Mouse (Mus musculus) CD4-positive, CD25-positive, alpha-beta regulatory T cell, adult 2 months (primary cell): ENCODE data around the gene Rnf39.
A peak's percentile ranks its signal among the peaks of the same experiment; 100 is the strongest.

Experiments used
- DNase-seq: peaks from one replicate; pipeline ENCODE4 v3.0.0-alpha.2; 2012; ENCODE audit warnings: low read depth, low spot score

Gene Rnf39

DNA sequence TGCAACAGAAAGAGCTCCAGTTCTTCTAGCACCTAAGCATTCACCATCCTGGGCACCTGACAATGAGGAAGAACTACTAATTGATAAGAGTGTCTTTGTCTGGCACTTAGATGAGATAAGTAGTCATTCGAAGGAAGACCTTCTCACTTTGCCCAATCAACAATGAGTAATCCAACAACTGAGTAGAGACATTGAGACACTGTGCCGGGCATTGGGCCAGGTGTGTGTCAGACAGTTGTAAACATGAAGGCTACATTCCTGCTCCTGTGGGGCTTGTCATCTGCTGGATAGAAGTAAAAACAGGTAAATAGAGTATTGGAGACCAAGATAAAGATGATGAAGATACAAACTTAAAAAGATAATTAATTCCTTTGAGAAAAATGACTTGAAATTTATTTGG lies 4.7 kb upstream of the Rnf39 start:
- no peak for DNase-seq

DNA sequence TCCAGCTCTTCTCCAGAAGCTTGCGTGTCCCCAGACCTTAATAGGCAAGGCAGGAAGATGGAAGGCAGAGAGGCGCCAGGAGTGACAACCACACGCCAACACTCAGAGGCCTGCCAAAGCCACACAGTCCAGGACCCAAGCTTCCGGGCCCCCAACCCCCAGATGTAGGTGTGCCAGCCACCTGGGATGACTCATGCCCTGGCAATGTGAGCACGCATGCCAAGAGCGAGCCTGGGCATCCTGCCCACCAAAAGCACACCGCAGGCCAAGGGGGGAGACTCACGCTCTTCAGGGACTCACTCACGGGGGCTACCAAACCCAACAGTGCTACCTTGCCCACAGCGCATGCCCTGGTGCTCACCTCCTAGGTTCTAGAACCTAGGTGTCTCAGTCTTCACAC lies 327 bp upstream of the Rnf39 start:
- peak; percentile 59 for DNase-seq

DNA sequence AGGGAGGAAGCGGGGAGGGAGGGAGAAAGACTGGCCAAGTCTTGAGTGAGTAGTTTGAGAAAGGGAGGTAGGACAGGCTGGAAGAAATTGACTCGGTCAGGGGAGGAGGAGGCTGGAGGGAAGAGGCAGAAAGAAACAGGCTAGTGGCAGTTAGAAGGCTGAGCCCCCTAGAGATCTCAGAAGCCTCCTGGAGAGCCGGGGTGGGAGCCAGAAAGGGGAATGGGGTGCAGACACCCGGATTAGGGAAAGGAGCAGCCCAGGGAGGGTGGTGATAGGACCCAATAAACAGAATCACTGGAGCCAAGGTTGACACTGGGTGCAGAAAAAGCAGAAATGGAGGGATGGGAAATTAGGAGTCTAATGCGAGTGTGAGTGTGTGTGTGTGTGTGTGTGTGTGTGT lies 973 bp downstream of the Rnf39 start:
- no peak for DNase-seq

DNA sequence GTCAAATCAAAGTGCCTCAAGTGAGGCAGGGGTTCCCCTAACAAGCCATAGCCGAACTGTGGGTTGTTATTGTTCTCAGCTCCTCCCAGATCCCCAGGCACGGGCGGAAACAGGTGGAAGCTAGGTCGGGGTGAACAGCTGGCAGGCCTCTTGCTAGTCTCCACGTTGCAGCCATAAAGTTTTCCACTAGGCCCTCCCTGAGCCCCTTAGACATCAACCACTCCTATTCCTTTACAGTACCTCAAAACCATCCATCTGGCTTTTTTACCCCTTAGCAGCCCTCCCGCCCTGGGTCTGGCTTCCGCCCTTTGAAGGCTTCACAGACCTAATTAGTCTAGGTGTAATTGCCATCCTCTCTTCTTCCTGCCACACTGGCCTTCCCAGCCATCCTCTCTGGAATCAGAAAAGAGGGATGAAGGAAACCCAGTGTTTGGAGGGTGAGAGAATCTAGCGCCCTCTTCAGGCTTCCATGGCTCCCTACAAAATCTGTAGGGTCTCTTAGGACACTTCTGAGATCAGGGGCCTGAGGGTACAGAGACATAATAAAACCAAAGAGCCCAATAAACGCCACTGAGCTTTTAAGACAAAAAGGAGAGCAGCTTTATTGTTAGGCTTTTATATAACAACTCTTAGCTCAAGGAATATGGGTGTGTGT lies 1.5 kb downstream of the Rnf39 start:
- DNase-seq = peak; percentile 63

DNA sequence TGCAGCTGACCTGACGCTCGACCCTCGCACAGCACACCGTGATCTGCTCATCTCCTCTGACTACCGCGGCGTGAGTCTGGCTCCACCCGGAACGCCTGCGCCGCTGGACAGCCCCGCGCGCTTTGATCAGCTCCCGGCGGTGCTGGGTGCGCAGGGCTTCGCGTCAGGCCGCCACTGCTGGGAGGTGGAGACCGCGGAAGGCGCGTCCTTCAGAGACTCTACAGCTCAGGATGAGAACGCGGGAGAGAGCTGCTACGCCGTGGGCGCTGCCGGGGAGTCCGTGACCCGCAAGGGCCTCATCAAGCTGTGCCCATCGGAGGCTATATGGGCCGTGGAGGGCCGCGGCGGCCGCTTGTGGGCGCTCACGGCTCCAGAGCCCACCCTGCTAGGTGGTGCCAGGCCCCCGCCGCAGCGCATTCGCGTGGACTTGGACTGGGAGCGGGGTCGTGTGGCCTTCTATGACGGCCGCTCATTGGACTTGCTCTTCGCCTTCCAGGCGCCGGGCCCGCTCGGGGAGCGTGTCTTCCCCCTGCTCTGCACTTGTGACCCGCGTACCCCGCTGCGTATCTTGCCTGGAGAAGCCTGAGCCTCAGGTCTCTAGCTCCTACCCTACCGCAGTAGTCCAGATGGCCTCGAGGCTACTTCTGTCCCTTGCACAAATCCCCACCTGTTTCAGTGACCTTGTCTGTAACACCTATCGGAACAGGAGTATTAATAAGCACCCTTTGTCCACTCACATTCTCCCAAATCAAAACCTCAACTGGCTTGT lies 4.5 kb downstream of the Rnf39 start:
- DNase-seq = peak; percentile 60

DNA sequence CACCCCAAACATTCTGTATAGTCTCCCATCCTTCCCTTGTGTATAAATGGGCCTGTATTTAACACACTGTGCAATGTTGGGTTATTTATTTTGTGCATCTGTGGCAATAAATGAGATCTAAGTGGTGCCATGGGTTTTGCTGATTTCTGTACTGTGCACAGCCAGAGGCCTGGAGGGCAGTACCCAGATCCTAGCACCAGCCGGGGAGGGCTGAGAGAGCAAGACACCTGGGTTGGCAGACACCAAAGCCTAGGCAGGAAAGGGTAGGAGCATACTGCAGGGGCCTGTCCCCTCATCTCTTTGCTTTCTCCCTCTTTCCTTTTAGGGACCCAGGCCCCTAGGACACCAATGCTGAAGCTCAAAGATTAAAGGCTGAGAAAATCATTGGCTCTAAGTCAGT lies 5.6 kb downstream of the Rnf39 start:
- no peak for DNase-seq

DNA sequence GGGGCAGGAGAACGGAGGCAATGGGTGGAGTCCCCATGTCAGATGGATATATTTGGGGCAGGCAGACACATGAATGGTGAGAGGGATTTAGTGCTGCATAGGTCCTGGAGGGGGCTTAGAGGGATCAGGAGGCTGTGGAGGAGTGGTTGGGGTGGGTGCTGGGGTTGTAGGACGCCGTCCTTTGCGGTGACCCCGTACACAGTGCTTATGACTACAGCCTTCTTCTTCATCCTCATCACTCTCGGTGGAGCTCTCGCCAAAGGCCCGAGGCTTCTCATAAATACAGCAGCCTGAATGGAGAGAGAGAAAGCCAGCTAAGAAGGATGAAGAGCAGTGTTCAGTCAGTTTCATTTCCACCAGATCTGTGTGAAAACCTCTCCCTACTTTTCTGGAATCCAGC lies 6.5 kb downstream of the Rnf39 start:
- DNase-seq = no peak

DNA sequence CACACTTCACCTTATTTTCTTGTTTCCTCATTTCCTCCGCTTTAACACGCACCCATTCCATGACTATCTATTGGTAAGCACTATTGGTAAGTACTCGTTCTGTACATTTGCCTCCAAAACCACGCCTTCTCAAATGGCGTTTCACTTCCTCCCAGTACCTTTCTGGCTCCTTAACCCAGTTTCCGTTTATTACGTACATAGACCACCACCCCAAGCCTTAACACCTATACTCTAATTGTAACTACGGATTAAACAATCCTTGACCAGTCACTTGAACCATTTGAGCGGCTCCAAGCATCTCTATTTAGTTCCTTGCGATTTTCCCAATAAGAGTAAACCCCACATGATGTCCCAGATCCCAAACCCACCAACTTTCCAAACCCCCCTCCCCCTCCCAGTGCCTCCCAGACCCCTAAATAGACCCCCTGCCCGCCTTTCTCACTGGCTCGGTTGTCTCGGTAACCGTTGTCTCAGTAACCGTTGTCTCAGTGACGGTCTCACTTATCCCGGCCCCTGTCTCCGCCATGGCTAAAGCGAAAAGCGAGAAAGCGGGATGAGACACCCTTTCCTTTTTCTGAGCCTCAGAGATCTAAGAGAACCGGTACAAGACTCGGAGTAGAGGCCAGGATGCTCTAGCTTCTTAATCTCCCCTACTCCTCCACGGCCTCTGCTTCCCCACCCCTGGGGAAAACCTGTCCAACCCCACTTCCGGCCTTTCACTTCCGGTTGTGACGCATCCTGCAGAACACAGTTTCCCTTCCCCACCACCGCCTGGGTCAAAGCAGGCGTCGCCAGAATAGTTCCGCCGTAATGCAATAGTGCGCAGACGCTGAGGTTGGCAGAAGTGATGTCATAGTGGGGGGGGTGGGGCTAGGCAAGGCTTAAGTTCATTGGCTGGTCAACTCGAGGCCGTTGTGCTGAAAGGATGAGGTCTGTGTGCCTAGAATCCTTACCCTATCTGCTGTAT lies 8.5 kb downstream of the Rnf39 start, which contains the start of gene Ppp1r11:
Ppp1r11 (minus strand) TSS at position 761 of the 967 bp plus-strand sequence.
- DNase-seq = peak; percentile 98

DNA sequence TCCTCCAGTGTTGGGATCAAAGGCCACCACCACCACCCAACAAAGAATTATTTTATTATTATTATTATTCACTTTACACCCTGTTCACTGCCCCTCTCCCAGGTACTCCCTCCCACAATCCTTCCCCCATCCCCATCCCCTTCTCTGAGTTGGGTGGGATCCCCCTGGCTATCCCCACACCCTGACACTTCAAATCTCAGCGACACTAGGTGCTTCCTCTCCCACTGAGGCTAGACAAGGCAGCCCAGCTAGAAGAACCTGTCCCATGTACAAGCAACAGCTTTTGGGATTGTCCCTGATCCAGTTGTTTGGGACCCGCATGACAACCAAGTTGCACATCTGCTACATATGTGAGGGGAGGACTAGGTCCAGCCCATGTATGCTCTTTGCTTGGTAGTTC lies 9.9 kb downstream of the Rnf39 start:
- no peak for DNase-seq

DNA sequence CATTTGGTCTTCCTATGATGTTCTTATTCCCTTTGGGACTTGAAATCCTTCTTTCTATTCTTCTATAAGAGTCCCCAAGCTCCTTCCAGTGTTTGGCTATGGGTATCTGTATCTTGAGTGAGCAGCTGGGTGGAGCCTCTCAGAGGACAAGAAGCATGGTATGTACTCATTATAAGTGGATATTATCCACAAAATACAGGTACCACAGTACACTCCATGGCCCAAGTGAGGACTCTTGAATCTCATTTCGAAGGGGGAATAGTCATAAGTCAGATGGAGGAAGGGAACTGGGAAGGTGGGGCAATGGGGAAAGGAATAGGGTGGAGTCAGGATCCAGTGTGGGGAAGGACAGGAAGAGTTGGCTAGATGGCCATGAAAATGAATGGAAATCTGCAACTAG lies 10.3 kb downstream of the Rnf39 start:
- no peak for DNase-seq

DNA sequence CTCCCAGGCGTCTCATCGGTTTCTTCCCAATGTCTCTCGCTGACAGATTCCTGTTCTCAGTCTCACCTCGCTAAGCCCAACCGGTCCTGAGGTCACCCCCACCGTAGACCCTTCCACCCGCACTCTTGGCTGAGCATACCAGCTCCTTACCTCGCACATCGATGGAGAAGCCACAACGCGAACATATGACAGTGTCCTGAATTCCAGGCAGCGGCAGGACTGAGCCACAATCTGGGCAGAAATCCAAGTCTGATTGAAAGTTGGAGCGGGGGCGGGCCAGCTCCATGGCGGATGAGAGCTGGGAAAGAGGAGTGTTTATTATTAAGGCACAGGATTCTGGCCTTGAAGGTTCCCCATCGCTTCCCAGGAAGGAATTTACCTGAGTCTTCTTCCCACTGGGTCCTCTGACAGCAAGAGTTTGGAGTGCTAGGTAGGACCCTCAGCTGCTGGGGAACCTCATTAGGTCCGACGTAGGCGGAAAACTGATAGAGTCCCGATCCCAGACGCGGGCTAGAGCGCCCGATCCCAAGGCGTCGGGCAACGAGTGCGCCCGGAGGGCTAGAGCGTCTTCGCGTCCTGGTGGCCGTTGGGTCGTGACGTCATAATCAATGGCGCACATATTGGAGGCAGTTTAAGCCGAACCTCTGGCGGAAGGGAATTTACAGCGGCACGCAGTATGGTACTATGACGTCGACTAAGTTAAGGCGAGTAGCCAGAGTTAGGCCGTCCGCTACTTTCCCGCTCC lies 15.5 kb downstream of the Rnf39 start, which contains the start of the genes Znrd1 and Znrd1as:
Znrd1 (minus strand) TSS at position 561 of the 745 bp plus-strand sequence.
Znrd1as (plus strand) TSS at position 594 of the 745 bp plus-strand sequence.
- DNase-seq = peak; percentile 94

DNA sequence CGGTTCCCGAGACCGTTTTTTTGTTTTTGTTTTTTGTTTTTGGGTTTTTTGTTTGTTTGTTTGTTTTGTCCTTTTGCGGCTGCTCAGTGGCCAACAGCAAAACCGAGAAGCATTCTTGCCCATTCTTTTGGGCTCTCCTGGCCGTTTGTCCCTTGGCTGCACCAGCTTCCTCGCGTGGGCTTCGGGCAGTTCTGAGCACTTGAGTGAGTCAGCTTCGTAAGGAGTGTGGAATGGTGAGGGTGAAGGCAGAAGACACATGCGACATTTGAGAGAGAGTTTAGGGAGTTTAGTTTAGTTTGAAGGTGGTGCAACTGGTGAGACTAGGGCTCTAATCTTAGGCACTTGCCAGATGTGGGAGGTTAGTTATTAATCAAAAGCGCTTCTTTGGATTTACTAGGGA lies 16.2 kb downstream of the Rnf39 start:
- DNase-seq = peak; percentile 29

DNA sequence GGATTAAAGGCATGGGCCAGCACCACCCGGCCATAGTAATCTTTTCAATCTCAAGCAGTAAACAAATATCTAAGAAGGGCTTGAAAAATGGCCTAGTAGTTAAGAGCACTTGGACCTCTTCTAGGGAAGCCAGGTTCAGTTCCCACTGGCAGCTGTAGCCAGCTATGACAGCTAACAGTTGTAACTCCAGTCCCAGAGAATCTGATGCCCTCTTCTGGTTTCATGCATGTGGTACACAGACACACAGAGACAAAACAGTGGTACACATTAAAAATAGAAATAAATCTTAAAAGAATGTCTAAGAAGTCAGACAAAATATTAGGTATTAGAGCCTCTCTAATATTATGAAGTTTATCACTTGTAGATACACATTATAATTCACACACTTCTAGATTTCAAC lies 18.4 kb downstream of the Rnf39 start:
- DNase-seq = no peak

DNA sequence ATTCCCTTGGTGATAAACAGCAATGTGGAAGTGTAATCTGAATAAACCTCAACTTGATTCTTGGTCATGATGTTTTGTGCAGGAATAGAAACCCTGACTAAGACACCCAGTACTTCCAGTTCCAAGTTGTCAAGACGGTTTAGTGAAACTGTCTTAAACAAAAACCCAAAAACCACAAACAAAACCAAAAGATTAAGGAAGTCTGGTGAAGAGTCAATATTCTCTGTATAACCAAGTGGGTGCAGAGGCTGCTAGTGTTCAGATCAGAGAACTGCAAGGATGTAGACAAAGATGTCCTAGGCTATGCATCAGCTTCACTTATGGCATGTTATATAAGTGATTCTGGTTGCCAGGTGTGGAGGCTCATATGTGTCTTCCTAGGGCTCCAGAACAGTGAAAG lies 24.2 kb downstream of the Rnf39 start:
- DNase-seq = no peak

DNA sequence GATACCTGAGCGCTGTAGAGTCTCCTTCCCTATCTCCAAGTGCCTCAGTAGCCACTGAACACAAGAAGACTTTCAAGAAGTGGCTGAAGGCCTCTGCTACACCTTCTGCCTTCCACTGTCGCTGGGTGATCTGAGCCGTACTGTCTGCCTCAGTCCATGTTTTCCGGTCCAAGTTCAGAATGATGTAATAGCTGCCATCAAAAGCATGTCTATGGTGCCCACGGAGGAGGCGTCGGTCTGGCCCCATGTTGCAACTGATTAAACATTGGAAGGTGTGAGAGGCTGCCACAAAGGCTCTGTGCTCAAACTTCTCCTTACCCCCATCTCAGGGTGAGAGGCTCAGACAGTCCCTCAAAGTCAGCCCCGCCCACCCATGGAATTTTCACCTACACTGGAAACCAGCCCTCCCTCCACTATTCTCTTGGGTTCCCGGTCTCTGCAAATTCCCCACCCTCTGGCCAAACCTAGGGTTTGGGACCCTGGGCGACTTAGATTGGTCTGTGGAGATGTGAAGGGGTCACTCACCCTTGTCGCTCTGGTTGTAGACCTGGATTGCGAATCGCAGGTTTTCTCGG lies 27.7 kb downstream of the Rnf39 start:
- no peak for DNase-seq

DNA sequence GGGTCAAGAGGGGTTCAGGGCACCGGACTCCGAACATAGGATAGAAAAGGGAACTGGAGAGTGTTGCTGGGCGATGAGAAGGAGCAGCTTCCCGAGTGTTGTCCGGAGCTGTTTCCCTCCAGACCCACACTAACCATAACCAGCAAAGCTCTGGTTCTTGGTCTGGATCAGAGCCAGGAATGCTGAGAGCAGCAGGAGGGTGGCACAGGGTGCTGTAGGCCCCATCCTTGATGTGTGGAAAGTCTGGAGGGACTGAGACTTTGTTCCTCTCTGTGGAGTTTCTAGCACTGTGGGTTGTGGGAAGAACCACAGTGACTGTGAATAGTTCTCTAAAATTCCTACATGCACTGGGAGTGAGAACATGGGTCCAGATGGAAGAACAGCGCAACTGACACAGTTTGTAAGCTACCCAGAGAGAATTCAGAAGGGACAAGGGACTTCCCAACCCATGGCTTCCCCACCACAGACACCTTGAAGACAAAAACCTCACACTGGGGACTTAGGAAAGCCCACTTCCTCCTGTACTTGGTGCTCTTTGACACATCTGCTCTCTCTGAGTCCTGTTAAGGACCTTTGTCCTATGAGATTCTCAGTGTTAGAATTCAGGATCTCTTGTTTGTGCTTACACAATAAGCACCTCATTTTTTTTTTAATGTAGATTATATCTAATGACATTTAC lies 28.6 kb downstream of the Rnf39 start:
- DNase-seq = no peak

DNA sequence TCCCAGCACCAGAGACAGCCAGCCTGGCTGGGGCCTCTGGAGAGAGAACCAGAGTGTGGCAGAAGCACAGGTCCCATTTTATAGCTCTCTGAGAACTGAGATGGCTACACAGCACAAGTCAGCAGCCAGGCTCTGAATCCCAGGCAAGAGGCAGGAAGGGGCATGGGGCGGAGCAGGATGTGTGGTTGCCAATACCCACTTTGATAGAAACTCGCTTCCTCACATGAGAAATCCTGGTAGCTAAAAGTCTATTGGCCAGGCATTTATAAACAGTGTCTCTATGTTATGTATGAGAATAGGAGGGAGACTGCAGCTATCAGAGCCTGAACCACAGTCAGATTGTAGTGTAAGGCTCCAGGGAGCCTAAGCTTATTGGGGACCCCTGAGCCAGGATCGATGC lies 30.1 kb downstream of the Rnf39 start:
- peak; percentile 50 for DNase-seq

DNA sequence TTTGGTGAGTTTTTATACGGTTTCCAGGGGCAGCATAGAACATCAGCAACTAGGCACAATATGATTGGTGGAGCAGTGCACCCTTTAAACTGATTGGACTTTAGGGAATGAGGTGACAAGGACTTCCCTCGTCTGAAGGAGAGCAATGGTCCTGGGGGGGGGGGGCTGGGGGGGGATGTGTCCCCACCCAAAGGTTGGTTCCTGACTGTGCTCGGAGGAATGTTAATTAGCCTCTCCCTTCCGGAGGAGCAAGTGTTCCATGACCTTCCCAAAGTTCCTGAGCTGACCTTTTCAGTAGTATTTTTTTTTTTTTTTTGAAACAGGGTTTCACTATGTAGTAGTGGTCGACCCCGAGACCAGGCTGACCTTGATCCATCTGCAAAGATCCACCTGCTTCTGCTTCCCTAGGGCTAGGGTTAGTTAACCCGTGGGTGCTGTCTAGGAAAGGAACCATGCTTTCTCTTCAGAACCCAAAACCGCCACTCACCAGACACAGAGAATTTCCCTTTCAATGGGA lies 30.6 kb downstream of the Rnf39 start:
- DNase-seq = no peak

DNA sequence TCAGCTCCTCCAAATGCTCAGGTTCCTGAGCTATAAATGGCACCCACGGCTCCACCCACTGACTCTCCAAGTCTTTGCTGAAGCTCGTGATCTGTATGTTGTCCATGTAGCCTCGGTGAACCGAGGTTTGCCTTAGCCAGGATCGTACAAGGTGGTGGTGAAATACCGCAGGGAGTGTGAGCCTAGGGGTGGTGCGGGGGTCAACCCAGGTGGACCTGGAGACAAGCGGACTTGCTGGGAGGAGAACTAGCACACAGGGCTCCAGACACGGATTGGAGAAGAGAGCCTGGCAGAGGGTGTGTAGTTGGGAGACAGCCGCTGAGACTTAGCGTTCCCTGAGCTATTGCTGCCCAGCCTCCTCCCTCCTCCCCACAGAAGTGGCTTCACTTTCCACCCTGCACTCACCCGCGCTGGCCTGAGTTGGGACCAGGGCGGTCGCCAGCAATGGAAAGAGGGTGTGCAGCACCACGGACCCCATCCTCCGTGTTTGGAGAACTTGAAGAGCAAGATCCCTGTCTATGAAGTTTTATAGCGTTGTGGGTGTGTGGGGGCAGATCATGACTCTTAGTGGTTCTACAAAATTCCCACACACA lies 38.6 kb downstream of the Rnf39 start, which contains the start of gene 2410137M14Rik:
2410137M14Rik (minus strand) TSS at position 17 of the 593 bp plus-strand sequence.
- no peak for DNase-seq

DNA sequence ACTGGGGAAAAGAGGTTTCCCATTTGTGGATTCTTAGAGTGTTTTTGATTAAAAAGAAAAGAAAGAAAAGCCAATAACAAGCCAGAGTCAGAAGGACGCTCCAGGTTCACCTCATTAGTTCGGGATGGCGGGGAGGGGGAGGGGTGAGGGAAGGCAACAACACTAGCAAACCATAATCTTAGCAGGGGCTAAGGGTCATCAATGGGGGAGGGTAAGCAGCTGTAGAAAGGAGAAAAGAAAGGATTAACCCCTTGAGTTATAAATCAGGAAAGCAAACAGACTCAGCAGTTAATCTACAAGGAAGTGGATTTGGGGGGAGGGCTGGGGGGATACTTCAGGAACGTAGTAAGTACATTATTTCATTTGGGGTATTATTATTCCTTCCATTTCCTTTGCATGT lies 39.1 kb downstream of the Rnf39 start:
- no peak for DNase-seq
